Mouse (Mus musculus) monocyte, adult 5-6 weeks (primary cell): Measurements from ENCODE around the gene Lamp1. TPM values are rescaled to one million over a fixed set of nuclear protein-coding genes. Genes with fewer than 3 reads are reported as not detected.

Experiments
- ATAC-seq: fragments of 153-309, 156-312 bp; replicated peaks from 2 replicates; pipeline ENCODE4 v1.8.0; 2017; ENCODE audit warnings: mild to moderate bottlenecking; ENCODE audit not compliant: low TSS enrichment, insufficient number of reproducible peaks, severe bottlenecking, poor library complexity, low FRiP score
- total RNA-seq: library from RNA; stranded (forward); fragments of 200-1000, 200-491, 200-594 nt; gene quantifications from 3 replicates; pipeline ENCODE4 v1.2.3, GENCODE M21; 2017

Gene Lamp1
- total RNA-seq, 1 experiment from 2014 or later: 510 TPM

- ATAC-seq: no peak
These were observed 29.9 kb downstream of the Lamp1 start for GRCm38 (mm10) chr8:13188857-13189256.

DNA sequence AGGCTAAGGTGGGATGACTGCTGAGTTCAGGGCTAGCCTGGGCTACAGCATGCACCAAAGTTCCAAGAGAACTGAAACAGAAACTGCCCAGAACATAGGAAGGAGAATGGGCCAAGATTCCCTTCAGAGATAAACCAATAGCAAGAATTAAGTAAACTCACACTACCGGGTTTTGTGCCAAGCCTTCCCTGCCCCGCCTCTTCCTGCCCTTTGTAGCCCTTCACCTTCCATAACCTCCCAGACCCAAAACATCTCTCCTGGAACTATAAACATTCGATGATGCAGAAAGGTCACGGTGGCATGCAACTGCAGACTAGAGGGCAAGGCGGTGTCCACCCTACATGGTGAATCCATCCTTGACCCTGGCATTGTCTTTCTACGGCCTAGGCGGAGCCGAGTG is 31.3 kb downstream of the Lamp1 start:
- no peak for ATAC-seq

DNA sequence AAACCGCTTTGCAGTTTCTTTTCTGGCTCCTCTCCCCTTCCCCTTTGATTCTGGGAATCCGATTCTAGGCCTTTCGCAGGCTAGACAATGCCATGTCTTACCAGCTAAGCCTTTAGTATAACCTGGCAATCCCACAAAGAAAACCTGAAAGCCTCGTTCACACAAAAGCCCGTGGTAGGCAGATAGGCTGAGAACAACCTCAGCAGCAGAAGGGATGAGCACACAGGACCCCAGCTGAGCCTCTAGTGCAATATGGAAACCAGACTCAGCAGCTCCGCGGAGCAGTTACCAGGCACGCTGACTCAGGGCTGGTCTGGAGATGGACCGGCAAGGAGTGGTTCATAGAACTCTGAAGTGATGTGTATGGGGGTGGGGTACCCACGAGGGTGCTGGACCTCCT is 35.9 kb downstream of the Lamp1 start:
- no peak for ATAC-seq

DNA sequence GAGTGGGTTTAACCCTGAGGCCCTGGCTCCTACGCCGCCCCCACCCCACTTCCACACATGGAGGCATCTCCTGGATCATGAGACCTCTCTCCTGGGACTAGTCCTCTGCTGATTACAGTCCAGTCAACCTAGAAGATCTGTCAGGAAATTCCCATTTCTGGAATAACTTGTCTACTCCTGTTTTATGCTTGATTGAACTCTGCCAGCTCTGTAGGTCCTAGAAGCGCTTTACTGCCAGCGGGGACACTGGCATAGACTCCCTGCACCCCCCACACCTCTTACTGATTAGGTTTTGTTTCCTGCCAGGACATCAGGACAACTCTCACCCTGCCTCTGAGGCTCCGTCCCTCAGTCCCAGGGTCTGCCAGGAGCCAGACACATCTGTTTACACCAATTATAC is 38.5 kb downstream of the Lamp1 start:
- no peak for ATAC-seq

- no peak for ATAC-seq
These were observed 40.6 kb downstream of the Lamp1 start for GRCm38 (mm10) chr8:13199385-13200061.

- no peak for ATAC-seq
These were observed 41.5 kb downstream of the Lamp1 start, which contains the start of gene Grtp1 for GRCm38 (mm10) chr8:13200301-13201012. TSS of gene Grtp1 (minus strand) at chr8:13200620.

GRCm38 (mm10) chr8:13201013-13201334 is 42.0 kb downstream of the Lamp1 start:
- no peak for ATAC-seq

DNA sequence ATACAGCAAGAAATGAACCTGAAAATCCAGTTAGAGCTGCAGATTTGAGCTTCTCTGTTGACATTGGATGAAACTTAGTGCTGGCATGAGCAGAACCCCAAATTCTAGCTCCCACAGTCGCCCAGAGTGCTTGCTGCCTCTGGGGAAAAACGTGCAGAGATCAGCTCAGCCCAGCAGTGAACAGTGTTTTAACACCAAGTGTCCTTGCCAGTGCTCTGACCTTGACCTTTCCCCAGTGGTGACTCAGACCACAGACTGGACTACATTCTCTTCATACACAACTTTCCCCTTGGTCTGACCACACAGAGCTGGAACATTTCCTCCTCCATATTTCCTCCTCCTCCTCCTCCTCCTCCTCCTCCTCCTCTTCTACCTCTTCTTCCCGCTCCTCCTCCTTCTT is 43.1 kb downstream of the Lamp1 start:
- ATAC-seq: no peak

GRCm38 (mm10) chr8:13202806-13203205 is 43.8 kb downstream of the Lamp1 start:
- ATAC-seq: no peak

DNA sequence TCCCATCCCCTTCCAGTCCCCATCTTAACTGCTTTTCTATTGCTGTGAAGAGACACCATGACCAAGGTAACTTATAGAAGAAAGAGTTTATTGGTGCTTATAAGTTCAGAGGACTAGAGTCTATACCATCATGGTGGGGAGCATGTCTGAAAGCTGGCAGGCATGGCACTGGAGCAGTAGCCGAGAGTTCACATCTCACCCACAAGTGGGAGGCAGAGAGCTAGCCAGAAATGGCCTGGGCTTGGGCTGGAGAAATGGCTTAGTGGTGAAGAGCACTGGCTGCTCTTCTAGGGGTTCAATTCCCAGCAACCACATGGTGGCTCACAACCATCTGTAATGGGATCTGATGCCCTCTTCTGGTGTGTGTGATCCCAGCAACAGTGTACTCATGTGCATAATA is 44.5 kb downstream of the Lamp1 start:
- ATAC-seq: no peak

DNA sequence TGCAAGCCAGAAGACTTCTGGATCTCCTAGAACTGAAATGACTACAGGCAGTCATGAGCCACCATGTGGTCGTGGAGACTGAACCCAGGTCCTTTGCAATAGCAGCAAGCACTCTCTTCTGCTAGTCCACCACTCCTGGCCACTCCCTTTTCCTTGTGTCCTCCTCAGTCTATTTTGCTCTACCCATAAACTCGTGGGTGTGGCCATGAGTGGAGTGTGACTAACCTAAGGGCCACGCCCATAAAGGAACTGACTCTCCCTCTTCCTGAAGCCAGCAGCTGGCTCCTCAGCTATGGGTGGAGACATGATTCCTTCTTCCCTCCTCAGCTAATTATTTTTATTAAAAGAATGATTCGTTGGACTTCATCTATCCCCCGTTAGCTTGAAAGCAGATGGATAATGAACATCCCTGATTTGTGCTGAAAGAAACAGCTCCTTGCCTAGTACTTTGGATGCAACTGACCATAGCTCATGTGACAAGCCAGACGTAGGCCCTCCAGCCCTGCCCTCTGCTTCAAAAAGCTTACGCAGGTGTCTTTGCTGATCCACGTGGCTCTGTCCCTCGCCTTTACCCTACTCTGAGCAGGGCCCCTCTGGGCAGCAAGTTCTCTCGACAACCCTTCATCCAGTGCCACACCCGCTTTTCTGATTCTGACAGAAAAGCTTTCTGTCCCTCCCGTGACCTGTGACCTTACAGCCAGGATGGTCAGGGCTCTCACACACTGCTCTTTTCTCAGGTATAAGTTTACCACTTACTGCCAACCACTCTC is 45.6 kb downstream of the Lamp1 start:
- ATAC-seq: peak; percentile 19; the same call in 1 of the 2 replicates

- no peak for ATAC-seq
These were observed 46.4 kb downstream of the Lamp1 start for GRCm38 (mm10) chr8:13205311-13205710.

- no peak for ATAC-seq
These were observed 47.3 kb downstream of the Lamp1 start for GRCm38 (mm10) chr8:13206290-13206689.

DNA sequence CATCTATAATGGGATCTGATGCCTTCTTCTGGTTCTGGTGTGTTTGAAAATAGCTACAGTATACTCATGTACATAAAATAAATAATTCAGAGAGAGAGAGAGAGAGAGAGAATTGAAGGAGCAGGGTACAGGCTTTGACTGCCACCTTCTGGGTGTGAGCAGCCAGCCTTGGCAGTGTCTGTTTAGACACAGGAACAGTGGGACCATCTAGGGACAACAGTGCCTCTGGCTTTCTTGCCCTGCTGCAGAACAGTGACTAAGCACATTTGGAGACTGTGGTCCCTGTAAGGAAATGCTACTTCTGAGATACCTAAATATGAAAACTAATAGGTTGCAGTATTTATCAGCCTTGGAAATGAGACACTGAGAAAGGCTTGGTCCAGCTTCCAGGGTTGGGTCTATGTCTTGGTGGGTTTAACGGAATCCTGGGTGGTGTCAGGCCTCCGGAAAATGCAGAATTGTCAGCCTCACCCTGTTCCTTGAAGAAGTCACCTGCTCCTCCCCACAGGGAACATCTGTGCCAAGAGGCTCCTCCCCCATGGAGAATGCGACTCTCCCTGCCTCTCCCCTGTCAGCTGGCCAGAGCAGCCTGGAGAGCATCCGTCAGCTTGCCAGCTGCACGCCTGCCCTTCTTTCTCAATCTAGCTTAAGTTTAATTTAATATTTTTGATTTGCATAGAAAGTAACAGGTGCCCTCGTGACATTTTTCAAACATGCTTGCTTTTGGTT is 49.8 kb downstream of the Lamp1 start:
- no peak for ATAC-seq

DNA sequence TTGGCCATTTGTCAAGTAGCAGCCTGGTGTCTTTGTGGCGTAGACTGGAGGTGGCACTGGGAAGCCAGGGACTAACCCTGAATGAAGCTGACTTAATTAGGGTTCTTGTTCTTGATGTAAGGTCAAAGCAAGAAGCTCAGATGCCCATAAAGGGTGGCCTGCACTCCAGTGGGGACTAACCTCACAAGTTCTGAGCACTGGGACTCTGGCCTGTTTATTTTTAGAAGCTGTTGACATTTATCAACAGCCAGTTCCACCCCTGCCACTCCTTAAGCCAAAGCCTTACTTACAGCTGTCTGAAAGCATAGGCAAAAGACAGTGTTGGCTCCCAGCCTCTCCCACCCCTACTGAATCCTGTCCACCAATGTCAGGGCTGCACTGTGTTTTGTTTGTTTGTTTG is 50.8 kb downstream of the Lamp1 start:
- ATAC-seq: no peak

GRCm38 (mm10) chr8:13213479-13214268 is 54.7 kb downstream of the Lamp1 start:
- ATAC-seq: peak; percentile 86

- ATAC-seq: no peak
These were observed 57.4 kb downstream of the Lamp1 start for GRCm38 (mm10) chr8:13216386-13216785.

DNA sequence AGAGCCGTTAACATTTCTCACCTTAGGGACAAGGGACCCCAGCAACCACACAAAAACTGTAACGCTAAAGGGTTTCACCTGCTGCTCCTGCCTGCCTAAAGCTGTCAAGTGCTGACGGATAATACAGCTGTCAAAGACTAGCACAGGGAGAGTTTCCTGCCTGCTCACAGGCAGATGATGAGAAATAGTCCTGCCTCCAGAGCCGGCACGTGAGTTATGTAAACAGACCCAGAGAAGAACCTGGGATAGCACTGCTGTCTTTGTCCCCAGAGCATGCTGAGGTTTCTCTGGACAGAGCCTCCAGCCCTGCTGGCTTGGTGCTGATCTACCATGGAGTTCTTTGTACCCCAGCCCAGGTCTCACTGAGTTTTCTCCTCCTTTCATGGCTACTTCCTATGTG is 58.1 kb downstream of the Lamp1 start:
- no peak for ATAC-seq
